Mouse (Mus musculus): Measurements from ENCODE around the gene Lrrc51. TPM values are rescaled to one million over a fixed set of nuclear protein-coding genes. Genes with fewer than 3 reads are reported as not detected.

Gene Lrrc51
- total and polyA plus RNA-seq, 3 experiments, result 4.9 to 6.6 (median 5.6) TPM

DNA sequence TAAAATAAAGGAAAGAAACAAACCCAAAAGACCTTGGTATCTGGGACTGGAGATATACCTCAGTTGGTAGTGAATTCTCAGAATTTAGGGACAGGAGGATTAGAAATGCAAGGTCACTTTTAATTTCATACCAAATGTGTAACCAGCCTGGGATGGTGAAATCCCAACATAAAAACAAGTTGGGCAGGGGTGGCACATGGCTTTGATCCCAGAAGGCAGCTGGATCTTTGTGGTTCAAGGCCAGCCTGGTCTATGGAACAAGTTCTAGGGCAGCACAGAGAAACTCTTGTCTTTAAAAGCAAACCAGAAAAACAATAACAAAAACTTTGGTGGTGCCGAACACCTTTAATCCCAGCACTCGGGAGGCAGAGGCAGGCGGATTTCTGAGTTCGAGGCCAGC is 66.2 kb downstream of the Lrrc51 start:
- TF ChIP-seq E2F4 (IDR thresholded peaks at IDR 0.05; ENCODE audit: insufficient replicate concordance, low read depth, low read length), result no peak
- no peak overlapping the region for H3K4me3 ChIP-seq (replicated peaks in 1 of 3; ENCODE audit: low read depth in 2 of 3, low read length in 2 of 3, poor library complexity in 1 of 3)
- in situ Hi-C loops (cut with MboI; ENCODE audit: low pct_ligation_motif_present, low pct_unique_long_range_greater_than_20kb, low sequenced_read_pairs), result no loop called here
- dilution Hi-C loops (cut with MboI; ENCODE audit: extremely low pct_ligation_motif_present, extremely low pct_unique_long_range_greater_than_20kb, low sequenced_read_pairs), result no loop called here
- DNase-seq (ENCODE audit: extremely low read depth), result no peak
- H3K9ac ChIP-seq (ENCODE audit: insufficient read depth, low read depth), result no peak overlapping the region
- peaks cover 0 to 5% of the 10 kb centered on the region in 2 experiments; a peak in 3 of 4 replicates for H3K4me1 ChIP-seq (ENCODE audit: control insufficient read depth in 1 of 2, insufficient read depth in 2 of 2)
- no peaks in the 10 kb centered on the region for H3K27me3 ChIP-seq (replicated peaks)
- peaks cover 3% of the 10 kb centered on the region for H3K9me3 ChIP-seq (replicated peaks; ENCODE audit: low read length)
- no peaks in the 10 kb centered on the region for H3K79me2 ChIP-seq (replicated peaks; ENCODE audit: control insufficient read depth, extremely low read depth, insufficient read depth, poor library complexity, severe bottlenecking)
- no peaks in the 10 kb centered on the region for H3K36me3 ChIP-seq (replicated peaks in 1 of 2; ENCODE audit: control insufficient read depth in 1 of 2, insufficient read depth in 1 of 2, low read length in 1 of 2)
- no peak overlapping the region for H3K27ac ChIP-seq (ENCODE audit: insufficient read depth, low read depth)
- no peak overlapping the region for H3K4me2 ChIP-seq (ENCODE audit: insufficient read depth, low read depth, poor library complexity, severe bottlenecking)

DNA sequence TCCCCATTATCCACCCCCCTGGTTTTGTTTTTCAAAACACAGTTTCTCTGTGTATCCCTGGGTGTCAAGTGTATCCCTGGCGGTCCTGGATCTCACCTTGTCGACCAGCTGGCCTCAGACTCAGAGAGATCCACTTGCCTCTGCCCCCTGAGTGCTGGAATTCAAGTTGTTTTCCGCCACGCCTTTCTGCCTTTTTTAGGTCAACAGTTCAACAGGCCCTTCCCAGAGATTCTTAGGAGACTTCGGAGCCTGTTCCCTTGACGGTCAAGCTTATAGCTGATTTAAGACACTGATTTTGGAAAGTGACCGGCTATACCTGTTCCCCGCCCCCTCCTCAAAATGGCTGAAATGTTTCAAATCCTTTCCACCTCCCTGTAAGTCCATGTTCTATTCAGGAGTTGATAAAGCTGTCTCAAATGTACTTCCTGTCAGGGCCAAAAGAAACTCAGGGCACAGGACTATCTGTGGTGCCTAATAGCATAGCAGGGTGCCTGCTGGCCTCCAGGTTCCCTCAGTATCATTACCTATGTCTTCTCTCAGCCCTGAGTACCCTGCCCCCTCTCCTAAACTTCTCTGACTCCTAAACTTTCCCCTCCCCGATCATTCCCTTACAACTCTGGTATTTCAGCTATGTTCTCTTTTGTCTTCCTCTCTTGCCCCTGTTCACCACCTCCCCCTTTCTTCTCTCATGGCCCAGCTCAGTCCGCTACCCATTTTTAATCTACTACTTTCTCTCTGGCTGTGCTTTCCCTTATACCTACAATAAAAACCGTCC is 67.0 kb downstream of the Lrrc51 start:
- in situ Hi-C loops (cut with MboI; ENCODE audit: low pct_ligation_motif_present, low pct_unique_long_range_greater_than_20kb, low sequenced_read_pairs) (no loop called here), dilution Hi-C loops (cut with MboI; ENCODE audit: extremely low pct_ligation_motif_present, extremely low pct_unique_long_range_greater_than_20kb, low sequenced_read_pairs) (no loop called here)
- Histone ChIP-seq H3K4me2 (ENCODE audit: insufficient read depth, low read depth, poor library complexity, severe bottlenecking) (no peak overlapping the region), H3K9me3 (replicated peaks; ENCODE audit: low read length) (peaks cover 3% of the 10 kb centered on the region), H3K27me3 (replicated peaks) (no peaks in the 10 kb centered on the region), H3K27ac (ENCODE audit: insufficient read depth, low read depth) (no peak overlapping the region), H3K4me3 (replicated peaks in 1 of 3; ENCODE audit: low read depth in 2 of 3, low read length in 2 of 3, poor library complexity in 1 of 3) (no peak overlapping the region), H3K79me2 (replicated peaks; ENCODE audit: control insufficient read depth, extremely low read depth, insufficient read depth, poor library complexity, severe bottlenecking) (no peaks in the 10 kb centered on the region), H3K9ac (ENCODE audit: insufficient read depth, low read depth) (no peak overlapping the region), H3K36me3 (replicated peaks in 1 of 2; ENCODE audit: control insufficient read depth in 1 of 2, insufficient read depth in 1 of 2, low read length in 1 of 2) (no peaks in the 10 kb centered on the region), H3K4me1 (ENCODE audit: control insufficient read depth in 1 of 2, insufficient read depth in 2 of 2) (peaks cover 0 to 5% of the 10 kb centered on the region in 2 experiments; a peak in 3 of 4 replicates)
- no peak for TF ChIP-seq ZNF384 (IDR thresholded peaks at IDR 0.05; ENCODE audit: low read depth, low read length)
- DNase-seq (ENCODE audit: extremely low read depth), result no peak

GRCm38 (mm10) chr7:101863415-101863814 is 70.3 kb downstream of the Lrrc51 start, which contains the start of gene Anapc15:
Anapc15 (plus strand) TSS chr7:101863715.
- TF ChIP-seq CTCF (conservative IDR thresholded peaks at IDR 0.05 in 1 of 2, IDR thresholded peaks at IDR 0.05 in 1 of 2; ENCODE audit: low read depth in 2 of 2, low read length in 2 of 2) (no peak), RCOR1 (conservative IDR thresholded peaks at IDR 0.05; ENCODE audit: low read depth, low read length) (no peak), MXI1 (IDR thresholded peaks at IDR 0.05; ENCODE audit: low read depth, low read length) (no peak), UBTF (IDR thresholded peaks at IDR 0.05; ENCODE audit: low read depth, low read length) (no peak), TCF12 (IDR thresholded peaks at IDR 0.05; ENCODE audit: low read depth, low read length) (no peak), RAD21 (IDR thresholded peaks at IDR 0.05; ENCODE audit: low read depth, low read length) (no peak)
- dilution Hi-C loops (cut with MboI; ENCODE audit: extremely low pct_ligation_motif_present, extremely low pct_unique_long_range_greater_than_20kb, low sequenced_read_pairs) (no loop called here), in situ Hi-C loops (cut with MboI; ENCODE audit: low pct_ligation_motif_present, low pct_unique_long_range_greater_than_20kb, low sequenced_read_pairs) (no loop called here)
- H3K9me3 ChIP-seq (replicated peaks; ENCODE audit: low read length), result peaks cover 3% of the 10 kb centered on the region
- no peak within 1 kb of the TSS for H3K27ac ChIP-seq (ENCODE audit: insufficient read depth, low read depth)
- no peak for DNase-seq (ENCODE audit: extremely low read depth)
- H3K27me3 ChIP-seq (replicated peaks), result no peaks in the 10 kb centered on the region
- no peak within 1 kb of the TSS for H3K9ac ChIP-seq (ENCODE audit: insufficient read depth, low read depth)
- H3K4me2 ChIP-seq (ENCODE audit: insufficient read depth, low read depth, poor library complexity, severe bottlenecking), result no peak within 1 kb of the TSS
- no peak within 1 kb of the TSS for H3K4me3 ChIP-seq (replicated peaks in 1 of 3; ENCODE audit: low read depth in 2 of 3, low read length in 2 of 3, poor library complexity in 1 of 3)
- H3K79me2 ChIP-seq (replicated peaks; ENCODE audit: control insufficient read depth, extremely low read depth, insufficient read depth, poor library complexity, severe bottlenecking), result no peaks in the 10 kb centered on the region
- H3K36me3 ChIP-seq (replicated peaks in 1 of 2; ENCODE audit: control insufficient read depth in 1 of 2, insufficient read depth in 1 of 2, low read length in 1 of 2), result no peaks in the 10 kb centered on the region
- peaks cover 2 to 8% of the 10 kb centered on the region in 2 experiments; a peak in 3 of 4 replicates for H3K4me1 ChIP-seq (ENCODE audit: control insufficient read depth in 1 of 2, insufficient read depth in 2 of 2)

Other genes with a start within 250 kb of the Lrrc51 start
- not detected in 2 replicates for gene Phox2a, start 115.6 kb downstream of the Lrrc51 start, total RNA-seq (2012; rRNA removed)
- not detected in 2 replicates for gene Phox2a, start 115.6 kb downstream of the Lrrc51 start, total RNA-seq (2014; rRNA removed)
- not detected in 2 replicates for gene Phox2a, start 115.6 kb downstream of the Lrrc51 start, polyA plus RNA-seq (2012; ENCODE audit: insufficient read length, low read depth)
- 36.1 and 44.3 TPM in 2 replicates for gene Inppl1, start 95.7 kb downstream of the Lrrc51 start, total RNA-seq (2012; rRNA removed)
- 21.6 and 27.3 TPM in 2 replicates for gene Inppl1, start 95.7 kb downstream of the Lrrc51 start, total RNA-seq (2014; rRNA removed)
- gene Inppl1, start 95.7 kb downstream of the Lrrc51 start, polyA plus RNA-seq (2012; ENCODE audit: insufficient read length, low read depth), result 35.7 and 37.9 TPM in 2 replicates
- not detected in 2 replicates for gene Folr2, start 76.7 kb downstream of the Lrrc51 start, total RNA-seq (2012; rRNA removed)
- not detected in 2 replicates for gene Folr2, start 76.7 kb downstream of the Lrrc51 start, total RNA-seq (2014; rRNA removed)
- not detected in 2 replicates for gene Folr2, start 76.7 kb downstream of the Lrrc51 start, polyA plus RNA-seq (2012; ENCODE audit: insufficient read length, low read depth)
- gene Anapc15, start 70.2 kb downstream of the Lrrc51 start, total RNA-seq (2012; rRNA removed), result 69.1 and 88.8 TPM in 2 replicates
- 90.6 and 98.5 TPM in 2 replicates for gene Anapc15, start 70.2 kb downstream of the Lrrc51 start, total RNA-seq (2014; rRNA removed)
- 97.1 and 107 TPM in 2 replicates for gene Anapc15, start 70.2 kb downstream of the Lrrc51 start, polyA plus RNA-seq (2012; ENCODE audit: insufficient read length, low read depth)
- 0.25 and 0.34 TPM in 2 replicates for gene Folr1, start 63.1 kb downstream of the Lrrc51 start, total RNA-seq (2012; rRNA removed)
- gene Folr1, start 63.1 kb downstream of the Lrrc51 start, total RNA-seq (2014; rRNA removed), result not detected in 2 replicates
- not detected in 2 replicates for gene Folr1, start 63.1 kb downstream of the Lrrc51 start, polyA plus RNA-seq (2012; ENCODE audit: insufficient read length, low read depth)
- gene Lamtor1, start 28.0 kb downstream of the Lrrc51 start, total RNA-seq (2012; rRNA removed), result 68.6 and 77.9 TPM in 2 replicates
- gene Lamtor1, start 28.0 kb downstream of the Lrrc51 start, total RNA-seq (2014; rRNA removed), result 80.7 and 86.2 TPM in 2 replicates
- gene Lamtor1, start 28.0 kb downstream of the Lrrc51 start, polyA plus RNA-seq (2012; ENCODE audit: insufficient read length, low read depth), result 107 and 124 TPM in 2 replicates
- gene Tomt, start 27.5 kb downstream of the Lrrc51 start, total RNA-seq (2012; rRNA removed), result 1.1 and 1.4 TPM in 2 replicates
- gene Tomt, start 27.5 kb downstream of the Lrrc51 start, total RNA-seq (2014; rRNA removed), result 0.07 and 0.22 TPM in 2 replicates
- gene Tomt, start 27.5 kb downstream of the Lrrc51 start, polyA plus RNA-seq (2012; ENCODE audit: insufficient read length, low read depth), result 1.3 TPM in 2 replicates
- gene Numa1, start 216 bp upstream of the Lrrc51 start, total RNA-seq (2012; rRNA removed), result 56.4 and 57.6 TPM in 2 replicates
- 38.0 and 38.2 TPM in 2 replicates for gene Numa1, start 216 bp upstream of the Lrrc51 start, total RNA-seq (2014; rRNA removed)
- 75.7 and 79.5 TPM in 2 replicates for gene Numa1, start 216 bp upstream of the Lrrc51 start, polyA plus RNA-seq (2012; ENCODE audit: insufficient read length, low read depth)
- gene Il18bp, start 84.8 kb upstream of the Lrrc51 start, total RNA-seq (2012; rRNA removed), result 1.9 and 2.6 TPM in 2 replicates
- 1.7 and 1.9 TPM in 2 replicates for gene Il18bp, start 84.8 kb upstream of the Lrrc51 start, total RNA-seq (2014; rRNA removed)
- 2.9 and 3.3 TPM in 2 replicates for gene Il18bp, start 84.8 kb upstream of the Lrrc51 start, polyA plus RNA-seq (2012; ENCODE audit: insufficient read length, low read depth)
- gene Rnf121, start 131.6 kb upstream of the Lrrc51 start, total RNA-seq (2012; rRNA removed), result 20.4 and 20.7 TPM in 2 replicates
- gene Rnf121, start 131.6 kb upstream of the Lrrc51 start, total RNA-seq (2014; rRNA removed), result 10.3 and 13.9 TPM in 2 replicates
- 24.8 and 27.7 TPM in 2 replicates for gene Rnf121, start 131.6 kb upstream of the Lrrc51 start, polyA plus RNA-seq (2012; ENCODE audit: insufficient read length, low read depth)
- 19.8 and 20.2 TPM in 2 replicates for gene Xndc1, start 131.6 kb upstream of the Lrrc51 start, total RNA-seq (2012; rRNA removed)
- gene Xndc1, start 131.6 kb upstream of the Lrrc51 start, total RNA-seq (2014; rRNA removed), result 15.4 and 19.9 TPM in 2 replicates
- gene Xndc1, start 131.6 kb upstream of the Lrrc51 start, polyA plus RNA-seq (2012; ENCODE audit: insufficient read length, low read depth), result 23.4 and 26.7 TPM in 2 replicates
- 1.6 and 1.9 TPM in 2 replicates for gene Xntrpc, start 131.8 kb upstream of the Lrrc51 start, total RNA-seq (2012; rRNA removed)
- 0.64 and 0.93 TPM in 2 replicates for gene Xntrpc, start 131.8 kb upstream of the Lrrc51 start, total RNA-seq (2014; rRNA removed)
- gene Xntrpc, start 131.8 kb upstream of the Lrrc51 start, polyA plus RNA-seq (2012; ENCODE audit: insufficient read length, low read depth), result 1.6 and 1.7 TPM in 2 replicates
- gene Trpc2, start 149.2 kb upstream of the Lrrc51 start, total RNA-seq (2012; rRNA removed), result 0.17 TPM in 1 of 2 replicates, not detected in the other
- gene Trpc2, start 149.2 kb upstream of the Lrrc51 start, total RNA-seq (2014; rRNA removed), result 0.24 TPM in 1 of 2 replicates, not detected in the other
- gene Trpc2, start 149.2 kb upstream of the Lrrc51 start, polyA plus RNA-seq (2012; ENCODE audit: insufficient read length, low read depth), result not detected in 2 replicates
- 0.17 and 0.21 TPM in 2 replicates for gene Art1, start 167.8 kb upstream of the Lrrc51 start, total RNA-seq (2012; rRNA removed)
- gene Art1, start 167.8 kb upstream of the Lrrc51 start, total RNA-seq (2014; rRNA removed), result 0.20 and 0.22 TPM in 2 replicates
- 0.40 and 0.67 TPM in 2 replicates for gene Art1, start 167.8 kb upstream of the Lrrc51 start, polyA plus RNA-seq (2012; ENCODE audit: insufficient read length, low read depth)
- 0.71 and 0.85 TPM in 2 replicates for gene Art5, start 175.6 kb upstream of the Lrrc51 start, total RNA-seq (2012; rRNA removed)
- gene Art5, start 175.6 kb upstream of the Lrrc51 start, total RNA-seq (2014; rRNA removed), result 2.6 and 2.7 TPM in 2 replicates
- 3.9 and 4.7 TPM in 2 replicates for gene Art5, start 175.6 kb upstream of the Lrrc51 start, polyA plus RNA-seq (2012; ENCODE audit: insufficient read length, low read depth)
- gene Chrna10, start 182.9 kb upstream of the Lrrc51 start, total RNA-seq (2012; rRNA removed), result not detected in 2 replicates
- not detected in 2 replicates for gene Chrna10, start 182.9 kb upstream of the Lrrc51 start, total RNA-seq (2014; rRNA removed)
- not detected in 2 replicates for gene Chrna10, start 182.9 kb upstream of the Lrrc51 start, polyA plus RNA-seq (2012; ENCODE audit: insufficient read length, low read depth)

Measured in CH12.LX (cell line).